Mouse (Mus musculus) forebrain, embryonic 11.5 days (tissue): ENCODE measurements around the gene Wdr25. TPM values are rescaled to one million over a fixed set of nuclear protein-coding genes. Genes with fewer than 3 reads are reported as not detected.

Experiments
- ATAC-seq: fragments of 200-750 bp; cut with Nextera tagmentation; replicated peaks from 2 replicates; pipeline ENCODE4 v1.8.0; 2017; ENCODE audit warnings: moderate TSS enrichment; ENCODE audit not compliant: low FRiP score
- DNase-seq: peaks from one replicate; pipeline ENCODE4 v3.0.0-alpha.2; 2017; ENCODE audit warnings: low spot score
- H3K27ac ChIP-seq: fragments of 300-500 bp; sonication (generic); 2 replicates; pipeline ENCODE4 v1.5.1; 2014; ENCODE audit warnings: low read depth, low read length
- H3K27me3 ChIP-seq: fragments of 300-500 bp; sonication (generic); 2 replicates; pipeline ENCODE4 v1.6.1; 2014; ENCODE audit warnings: mild to moderate bottlenecking, low read length, mixed read lengths; ENCODE audit not compliant: control insufficient read depth, insufficient read depth
- H3K36me3 ChIP-seq: fragments of 300-500 bp; sonication (generic); 2 replicates; pipeline ENCODE4 v1.6.1; 2014; ENCODE audit warnings: mild to moderate bottlenecking, low read length, moderate library complexity, mixed read lengths; ENCODE audit not compliant: control insufficient read depth, insufficient read depth
- H3K4me1 ChIP-seq: fragments of 300-500 bp; sonication (generic); replicated peaks from 2 replicates; pipeline ENCODE4 v1.6.1; 2014; ENCODE audit warnings: low read length, mixed read lengths; ENCODE audit not compliant: control insufficient read depth, insufficient read depth
- H3K4me2 ChIP-seq: fragments of 300-500 bp; sonication (generic); 2 replicates; pipeline ENCODE4 v1.6.1; 2014; ENCODE audit warnings: low read depth, mild to moderate bottlenecking, low read length, moderate library complexity, mixed read lengths; ENCODE audit not compliant: severe bottlenecking
- H3K4me3 ChIP-seq: fragments of 300-500 bp; sonication (generic); 2 replicates; pipeline ENCODE4 v1.5.1; 2014; ENCODE audit warnings: low read depth, low read length
- H3K9ac ChIP-seq: fragments of 300-500 bp; sonication (generic); 2 replicates; pipeline ENCODE4 v1.6.1; 2014; ENCODE audit warnings: low read length
- H3K9me3 ChIP-seq: fragments of 300-500 bp; sonication (generic); 2 replicates; pipeline ENCODE4 v1.6.1; 2016; ENCODE audit warnings: low read length, mixed read lengths; ENCODE audit not compliant: control insufficient read depth
- WGBS: fragments of 180-500 bp; shearing (Covaris S2); extraction: QIAGEN DNeasy Blood & Tissue Kit; methylation state at CpG from one replicate; pipeline ENCODE4 v1.1.7; 2014; 5-methylcytosine and 5-hydroxymethylcytosine counted together
- polyA plus RNA-seq: library from polyadenylated mRNA; unstranded; fragments of >200 nt; fragmentation: Nextera tagmentation; extraction: Ambion mirVana; gene quantifications from 2 replicates; pipeline ENCODE4 v1.2.1, GENCODE M21; 2014

The Wdr25 gene
- polyA plus RNA-seq, 1 experiment from 2014 or later, result 7.2 TPM

GRCm38 (mm10) chr12:108953838-108954237, 60.4 kb downstream of the Wdr25 start:
- ATAC-seq, result peak; percentile 76
- H3K4me1 ChIP-seq, result peaks cover 21% of the 10 kb centered on the region
- H3K4me2 ChIP-seq, result no peak overlapping the region
- H3K9me3 ChIP-seq, result no peaks in the 10 kb centered on the region
- H3K9ac ChIP-seq, result no peak overlapping the region
- 0 out of 2 replicates have a peak overlapping the region, but pooled peaks have one; percentile 15 for H3K27ac ChIP-seq
- H3K4me3 ChIP-seq, result no peak overlapping the region
- peak; percentile 71 for DNase-seq
- no peaks in the 10 kb centered on the region for H3K27me3 ChIP-seq
- no peaks in the 10 kb centered on the region for H3K36me3 ChIP-seq
- 10% methylated on average over 6 of the region's 6 CpGs for whole genome bisulfite sequencing

- Histone ChIP-seq H3K27ac (no peak overlapping the region), H3K36me3 (no peaks in the 10 kb centered on the region), H3K9ac (no peak overlapping the region), H3K4me2 (no peak overlapping the region), H3K27me3 (no peaks in the 10 kb centered on the region), H3K4me1 (peaks cover 24% of the 10 kb centered on the region), H3K4me3 (no peak overlapping the region), H3K9me3 (no peaks in the 10 kb centered on the region)
- WGBS, result 54% methylated on average over 2 of the region's 2 CpGs
- DNase-seq (no peak), ATAC-seq (no peak)
These were observed 61.0 kb downstream of the Wdr25 start for GRCm38 (mm10) chr12:108954456-108954855.

- Histone ChIP-seq H3K27ac (no peak overlapping the region; the same call in 1 of the 2 replicates), H3K27me3 (no peaks in the 10 kb centered on the region), H3K4me3 (no peak overlapping the region), H3K9ac (no peak overlapping the region; the same call in 1 of the 2 replicates), H3K36me3 (no peaks in the 10 kb centered on the region), H3K4me2 (peak overlapping the region; percentile 59; the same call in 1 of the 2 replicates), H3K4me1 (peaks cover 23% of the 10 kb centered on the region), H3K9me3 (no peaks in the 10 kb centered on the region)
- 50% methylated on average over 7 of the region's 7 CpGs for WGBS
- no peak for ATAC-seq
- DNase-seq, result no peak
These were observed 65.1 kb downstream of the Wdr25 start for GRCm38 (mm10) chr12:108958483-108958882.

- peaks cover 18% of the 10 kb centered on the region for H3K4me1 ChIP-seq
These were observed 65.7 kb downstream of the Wdr25 start for GRCm38 (mm10) chr12:108958991-108959638.

GRCm38 (mm10) chr12:108959639-108960219, 66.3 kb downstream of the Wdr25 start:
- no peaks in the 10 kb centered on the region for H3K9me3 ChIP-seq
- H3K4me2 ChIP-seq, result peak overlapping the region; percentile 59
- ATAC-seq (peak; percentile 72), DNase-seq (peak; percentile 71)
- H3K4me3 ChIP-seq, result peak overlapping the region; percentile 19; the same call in 1 of the 2 replicates
- peak overlapping the region; percentile 68 for H3K27ac ChIP-seq
- 11% methylated on average over 12 of the region's 12 CpGs for WGBS
- no peaks in the 10 kb centered on the region for H3K36me3 ChIP-seq
- no peaks in the 10 kb centered on the region for H3K27me3 ChIP-seq
- H3K9ac ChIP-seq, result peak overlapping the region; percentile 31; the same call in 1 of the 2 replicates
- peaks cover 13% of the 10 kb centered on the region for H3K4me1 ChIP-seq

More at GRCm38 (mm10) chr12:108958991-108959638, 65.7 kb downstream of the Wdr25 start:
- H3K27ac ChIP-seq, result peak overlapping the region; percentile 68
- WGBS, result 1% methylated on average over 23 of the region's 23 CpGs
- H3K36me3 ChIP-seq, result no peaks in the 10 kb centered on the region
- no peaks in the 10 kb centered on the region for H3K27me3 ChIP-seq
- H3K4me2 ChIP-seq, result peak overlapping the region; percentile 59
- no peaks in the 10 kb centered on the region for H3K9me3 ChIP-seq
- peak overlapping the region; percentile 31; the same call in 1 of the 2 replicates for H3K9ac ChIP-seq
- peak overlapping the region; percentile 19; the same call in 1 of the 2 replicates for H3K4me3 ChIP-seq
- peak; percentile 73 for ATAC-seq
- peak; percentile 74 for DNase-seq

- Histone ChIP-seq H3K27ac (no peak overlapping the region; the same call in 1 of the 2 replicates), H3K4me3 (no peak overlapping the region), H3K27me3 (no peaks in the 10 kb centered on the region), H3K9ac (no peak overlapping the region), H3K4me1 (peaks cover 13% of the 10 kb centered on the region), H3K4me2 (no peak overlapping the region), H3K9me3 (no peaks in the 10 kb centered on the region), H3K36me3 (no peaks in the 10 kb centered on the region)
- ATAC-seq (0 out of 2 replicates have a peak, but pooled peaks have one; percentile 6), DNase-seq (no peak)
- 42% methylated on average over 10 of the region's 10 CpGs for WGBS
These were observed 66.8 kb downstream of the Wdr25 start for GRCm38 (mm10) chr12:108960225-108960624.

GRCm38 (mm10) chr12:108967631-108968030, 74.2 kb downstream of the Wdr25 start:
- H3K4me2 ChIP-seq, result no peak overlapping the region
- H3K4me1 ChIP-seq, result no peaks in the 10 kb centered on the region
- no peaks in the 10 kb centered on the region for H3K27me3 ChIP-seq
- H3K4me3 ChIP-seq, result no peak overlapping the region
- H3K27ac ChIP-seq, result no peak overlapping the region
- DNase-seq (no peak), ATAC-seq (no peak)
- 82% methylated on average over 4 of the region's 4 CpGs for WGBS
- no peaks in the 10 kb centered on the region for H3K9me3 ChIP-seq
- no peaks in the 10 kb centered on the region for H3K36me3 ChIP-seq
- H3K9ac ChIP-seq, result no peak overlapping the region

GRCm38 (mm10) chr12:108968031-108968430, 74.6 kb downstream of the Wdr25 start:
- Histone ChIP-seq H3K27ac (no peak overlapping the region), H3K9me3 (no peaks in the 10 kb centered on the region), H3K9ac (no peak overlapping the region), H3K4me2 (no peak overlapping the region), H3K27me3 (no peaks in the 10 kb centered on the region), H3K4me3 (no peak overlapping the region), H3K4me1 (no peaks in the 10 kb centered on the region), H3K36me3 (no peaks in the 10 kb centered on the region)
- DNase-seq (no peak), ATAC-seq (no peak)
- 92% methylated on average over 10 of the region's 10 CpGs for WGBS
